Mouse (Mus musculus): ENCODE results near the gene Decr2. TPM values are rescaled to one million over a fixed set of nuclear protein-coding genes. Genes with fewer than 3 reads are reported as not detected.

Decr2 gene
- polyA plus RNA-seq, 1 experiment from 2014 or later: 28.8 TPM

GRCm38 (mm10) chr17:26032037-26032436 is 58.1 kb downstream of the Decr2 start:
- Histone ChIP-seq H3K4me3 (replicated peaks; ENCODE audit: low read length) (no peak overlapping the region), H3K9me3 (ENCODE audit: control insufficient read depth, low read length) (no peaks in the 10 kb centered on the region), H3K4me1 (replicated peaks; ENCODE audit: control insufficient read depth, insufficient read depth, low read length) (no peaks in the 10 kb centered on the region), H3K36me3 (replicated peaks; ENCODE audit: control insufficient read depth, insufficient read depth) (peaks cover 39% of the 10 kb centered on the region), H3K4me2 (replicated peaks) (no peak overlapping the region), H3K9ac (no peak overlapping the region), H3K27ac (no peak overlapping the region), H3K27me3 (ENCODE audit: control insufficient read depth, insufficient read depth, low read length) (no peaks in the 10 kb centered on the region)
- ATAC-seq (ENCODE audit: low FRiP score) (no peak), DNase-seq (ENCODE audit: low spot score) (no peak)
- 86% methylated on average over 6 of the region's 6 CpGs for WGBS

GRCm38 (mm10) chr17:26031583-26031982 is 58.6 kb downstream of the Decr2 start:
- no peak overlapping the region for H3K4me3 ChIP-seq (replicated peaks; ENCODE audit: low read length)
- H3K27ac ChIP-seq: no peak overlapping the region

More at GRCm38 (mm10) chr17:26031583-26031982, 58.6 kb downstream of the Decr2 start:
- H3K9ac ChIP-seq: no peak overlapping the region
- no peaks in the 10 kb centered on the region for H3K27me3 ChIP-seq (ENCODE audit: control insufficient read depth, insufficient read depth, low read length)
- ATAC-seq (ENCODE audit: low FRiP score): no peak
- no peaks in the 10 kb centered on the region for H3K9me3 ChIP-seq (ENCODE audit: control insufficient read depth, low read length)
- H3K4me1 ChIP-seq (replicated peaks; ENCODE audit: control insufficient read depth, insufficient read depth, low read length): no peaks in the 10 kb centered on the region
- no peak for DNase-seq (ENCODE audit: low spot score)
- peaks cover 38% of the 10 kb centered on the region for H3K36me3 ChIP-seq (replicated peaks; ENCODE audit: control insufficient read depth, insufficient read depth)
- H3K4me2 ChIP-seq (replicated peaks): no peak overlapping the region
- 97% methylated on average over 5 of the region's 5 CpGs for WGBS

Other genes starting within 250 kb of the Decr2 start
- gene Gm20683, start 248.6 kb downstream of the Decr2 start, polyA plus RNA-seq (2014; fragmentation: Nextera tagmentation; extraction: Ambion mirVana): 8.7 and 9.3 TPM in 2 replicates
- 6.5 and 9.9 TPM in 2 replicates for gene Rhot2, start 245.5 kb downstream of the Decr2 start, polyA plus RNA-seq (2014; fragmentation: Nextera tagmentation; extraction: Ambion mirVana)
- 13.1 and 14.2 TPM in 2 replicates for gene Wdr90, start 228.8 kb downstream of the Decr2 start, polyA plus RNA-seq (2014; fragmentation: Nextera tagmentation; extraction: Ambion mirVana)
- 26.8 and 27.3 TPM in 2 replicates for gene Mcrip2, start 221.6 kb downstream of the Decr2 start, polyA plus RNA-seq (2014; fragmentation: Nextera tagmentation; extraction: Ambion mirVana)
- gene Mettl26, start 215.3 kb downstream of the Decr2 start, polyA plus RNA-seq (2014; fragmentation: Nextera tagmentation; extraction: Ambion mirVana): 58.5 and 67.3 TPM in 2 replicates
- 0.63 and 0.71 TPM in 2 replicates for gene Wfikkn1, start 209.5 kb downstream of the Decr2 start, polyA plus RNA-seq (2014; fragmentation: Nextera tagmentation; extraction: Ambion mirVana)
- 28.1 and 29.8 TPM in 2 replicates for gene Rab40c, start 170.6 kb downstream of the Decr2 start, polyA plus RNA-seq (2014; fragmentation: Nextera tagmentation; extraction: Ambion mirVana)
- 64.2 and 74.2 TPM in 2 replicates for gene Pigq, start 145.4 kb downstream of the Decr2 start, polyA plus RNA-seq (2014; fragmentation: Nextera tagmentation; extraction: Ambion mirVana)
- 0.13 TPM in 1 of 2 replicates, not detected in the other for gene Nhlrc4, start 145.4 kb downstream of the Decr2 start, polyA plus RNA-seq (2014; fragmentation: Nextera tagmentation; extraction: Ambion mirVana)
- 0.44 and 1.8 TPM in 2 replicates for gene A930017K11Rik, start 137.8 kb downstream of the Decr2 start, polyA plus RNA-seq (2014; fragmentation: Nextera tagmentation; extraction: Ambion mirVana)
- gene Capn15, start 104.5 kb downstream of the Decr2 start, polyA plus RNA-seq (2014; fragmentation: Nextera tagmentation; extraction: Ambion mirVana): 21.5 and 27.5 TPM in 2 replicates
- gene Rab11fip3, start 20.8 kb downstream of the Decr2 start, polyA plus RNA-seq (2014; fragmentation: Nextera tagmentation; extraction: Ambion mirVana): 27.4 and 29.5 TPM in 2 replicates
- gene Nme4, start 5.3 kb upstream of the Decr2 start, polyA plus RNA-seq (2014; fragmentation: Nextera tagmentation; extraction: Ambion mirVana): 14.5 and 17.5 TPM in 2 replicates
- 3.2 and 3.9 TPM in 2 replicates for gene Tmem8, start 23.0 kb upstream of the Decr2 start, polyA plus RNA-seq (2014; fragmentation: Nextera tagmentation; extraction: Ambion mirVana)
- gene Mrpl28, start 33.2 kb upstream of the Decr2 start, polyA plus RNA-seq (2014; fragmentation: Nextera tagmentation; extraction: Ambion mirVana): 184 and 190 TPM in 2 replicates
- 7.0 and 8.5 TPM in 2 replicates for gene Axin1, start 48.4 kb upstream of the Decr2 start, polyA plus RNA-seq (2014; fragmentation: Nextera tagmentation; extraction: Ambion mirVana)
- 0.28 TPM in 1 of 2 replicates, not detected in the other for gene Pdia2, start 108.8 kb upstream of the Decr2 start, polyA plus RNA-seq (2014; fragmentation: Nextera tagmentation; extraction: Ambion mirVana)
- 14.2 and 16.1 TPM in 2 replicates for gene Rgs11, start 112.6 kb upstream of the Decr2 start, polyA plus RNA-seq (2014; fragmentation: Nextera tagmentation; extraction: Ambion mirVana)
- 181 and 195 TPM in 2 replicates for gene Arhgdig, start 117.4 kb upstream of the Decr2 start, polyA plus RNA-seq (2014; fragmentation: Nextera tagmentation; extraction: Ambion mirVana)
- 31.2 and 31.4 TPM in 2 replicates for gene Fam234a, start 153.9 kb upstream of the Decr2 start, polyA plus RNA-seq (2014; fragmentation: Nextera tagmentation; extraction: Ambion mirVana)
- 100.0 and 104 TPM in 2 replicates for gene Luc7l, start 162.6 kb upstream of the Decr2 start, polyA plus RNA-seq (2014; fragmentation: Nextera tagmentation; extraction: Ambion mirVana)

All from hindbrain, embryonic 14.5 days (tissue).